Mouse (Mus musculus) gastrocnemius, postnatal 14 days (tissue): ENCODE results near the gene Letm1. TPM values are rescaled to one million over a fixed set of nuclear protein-coding genes. Genes with fewer than 3 reads are reported as not detected.
A peak's percentile ranks its signal among the peaks of the same experiment; 100 is the strongest.

Experiments
- DNase-seq: peaks from one replicate; pipeline ENCODE4 v3.0.0; 2021; ENCODE audit warnings: mixed read lengths
- intact Hi-C: fragments of 180-260 bp; cut with DNase I; formaldehyde crosslinking; loops from one replicate; pipeline ENCODE4 v1.15.1; 2025; ENCODE audit warnings: low total_unique reads
- total RNA-seq, 2 experiments: library from RNA; stranded (reverse); gene quantifications; 2 replicates each; pipeline ENCODE4 v1.2.3; 2021

Letm1 gene
- total RNA-seq, 2 experiments from 2014 or later = 79.0 to 88.6 TPM

DNA sequence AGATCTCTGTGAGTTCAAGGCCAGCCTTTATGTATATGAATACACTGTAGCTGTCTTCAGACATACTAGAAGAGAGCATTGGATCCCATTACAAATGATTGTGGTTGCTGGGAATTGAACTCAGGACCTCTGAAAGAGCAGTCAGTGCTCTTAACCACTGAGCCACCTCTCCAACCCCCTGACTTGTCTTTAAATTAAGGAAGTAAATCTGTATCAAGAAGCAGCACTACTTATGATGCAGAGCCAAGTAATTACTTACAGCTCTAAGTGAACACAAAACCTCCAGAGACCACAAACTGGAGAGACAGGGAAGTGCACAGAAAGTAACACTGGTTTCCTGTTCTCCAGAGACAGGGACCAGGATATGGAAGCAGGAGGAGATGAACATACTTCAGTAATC lies 5.4 kb downstream of the Letm1 start:
- intact Hi-C loops = no loop called here
- DNase-seq = no peak

DNA sequence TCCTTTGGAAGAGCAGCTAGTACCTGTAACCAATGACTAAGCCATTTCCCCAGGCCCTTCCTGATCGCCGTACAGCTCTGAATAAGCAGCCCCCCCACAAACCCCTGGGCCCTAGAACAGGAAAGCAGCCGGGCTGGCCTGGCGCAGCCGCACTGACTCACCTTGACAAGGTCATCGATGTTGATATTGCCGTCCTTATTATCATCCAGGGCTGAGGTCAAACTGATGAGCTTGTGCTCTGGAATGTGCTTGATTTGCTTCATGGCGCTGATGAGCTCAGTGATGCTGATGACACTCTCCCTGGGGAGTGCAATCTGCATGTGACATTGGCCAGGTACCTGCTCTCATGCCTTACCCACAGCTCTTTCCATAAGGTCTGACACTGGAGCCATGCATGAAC lies 39.1 kb downstream of the Letm1 start:
- DNase-seq = no peak
- intact Hi-C loops = no loop called here

DNA sequence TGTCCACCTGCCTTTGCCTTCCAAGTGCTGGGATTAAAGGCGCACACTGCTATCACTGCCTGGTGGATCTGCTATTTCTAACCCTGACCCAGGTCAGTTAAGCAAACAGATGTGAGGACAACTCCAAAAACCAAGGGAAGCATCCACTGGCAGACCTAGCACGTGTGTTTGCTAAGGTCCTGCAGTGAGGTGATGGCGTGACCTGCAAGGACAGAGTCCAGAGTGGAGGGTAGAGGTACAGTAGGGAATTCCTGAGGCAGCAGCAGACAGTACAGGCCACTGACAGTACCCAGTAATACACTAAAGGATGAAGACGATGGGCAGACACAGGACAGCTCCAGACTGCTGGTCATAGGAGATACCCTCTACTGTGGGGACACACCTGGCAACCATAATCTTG lies 42.1 kb downstream of the Letm1 start:
- intact Hi-C loops = no loop called here
- DNase-seq = no peak

DNA sequence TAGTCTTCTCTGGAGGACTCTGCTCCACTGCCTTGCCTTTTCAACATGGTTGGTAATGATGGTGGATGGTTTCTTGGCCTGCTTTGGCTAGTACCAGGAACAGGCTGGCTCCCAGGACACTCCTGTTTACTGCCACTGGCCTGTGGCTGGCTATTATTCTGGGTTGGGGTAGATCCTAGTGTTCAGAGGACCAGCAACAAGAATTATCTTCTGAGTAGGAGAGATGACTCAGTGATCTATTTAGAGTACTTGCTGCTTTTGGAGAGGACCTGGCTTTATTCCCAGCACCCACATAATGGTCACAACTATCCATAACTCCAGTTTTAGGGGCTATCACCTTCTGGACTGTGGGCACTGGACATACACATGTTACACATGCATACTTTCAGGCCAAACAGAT lies 44.3 kb downstream of the Letm1 start:
- no peak for DNase-seq
- intact Hi-C loops = loop anchor here (2.0 kb wide), 1 partner anchor 64 kb away; no protein-coding TSS in a partner anchor

GRCm38 (mm10) chr5:33737903-33738321 lies 44.7 kb downstream of the Letm1 start:
- intact Hi-C loops = loop anchor here (2.0 kb wide), 1 partner anchor 63 kb away; no protein-coding TSS in a partner anchor
- DNase-seq = peak; percentile 68

GRCm38 (mm10) chr5:33736230-33736629 lies 46.4 kb downstream of the Letm1 start:
- intact Hi-C loops = no loop called here
- DNase-seq = no peak

DNA sequence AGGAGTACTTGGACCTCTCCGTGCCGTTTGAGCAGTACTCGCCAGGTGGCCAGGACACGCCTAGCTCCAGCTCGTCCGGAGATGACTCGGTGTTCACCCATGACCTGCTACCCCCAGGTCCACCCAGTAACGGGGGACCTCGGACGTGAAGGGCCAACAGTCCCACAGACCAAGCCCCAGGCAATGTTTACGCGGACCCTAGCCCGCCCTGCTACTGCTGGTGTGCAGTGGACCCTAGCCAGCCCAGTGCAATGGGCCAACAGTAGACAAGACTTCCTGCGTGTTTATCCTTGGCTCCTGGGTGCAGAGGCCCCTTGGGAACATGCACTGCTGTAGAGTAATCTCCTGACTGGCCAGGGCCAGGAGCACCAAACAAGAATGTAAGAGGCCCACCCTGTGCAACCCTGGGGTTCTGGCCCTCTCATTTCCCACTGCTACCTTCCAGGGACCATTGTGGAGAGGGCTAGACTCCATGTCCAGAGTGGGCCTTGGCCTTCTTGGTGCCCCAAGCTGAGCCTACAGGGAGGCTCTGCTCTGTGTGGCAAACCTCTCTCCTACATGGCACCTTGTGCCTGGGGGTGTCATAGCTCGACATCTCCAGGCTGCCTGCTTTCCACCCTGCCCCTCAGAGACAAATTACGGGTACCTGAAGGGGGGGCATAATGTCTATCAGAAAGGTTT lies 47.1 kb downstream of the Letm1 start:
- no peak for DNase-seq
- intact Hi-C loops = no loop called here

DNA sequence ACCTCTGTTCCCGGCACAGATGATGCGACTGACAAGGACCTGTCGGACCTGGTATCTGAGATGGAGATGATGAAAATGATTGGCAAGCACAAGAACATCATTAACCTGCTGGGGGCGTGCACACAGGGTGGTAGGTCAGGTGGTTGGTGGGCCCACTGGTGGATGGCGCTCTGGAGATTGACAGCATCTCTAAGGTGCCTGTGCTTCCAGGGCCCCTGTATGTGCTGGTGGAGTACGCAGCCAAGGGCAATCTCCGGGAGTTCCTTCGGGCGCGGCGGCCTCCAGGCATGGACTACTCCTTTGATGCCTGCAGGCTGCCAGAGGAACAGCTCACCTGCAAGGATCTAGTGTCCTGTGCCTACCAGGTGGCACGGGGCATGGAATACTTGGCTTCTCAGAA lies 48.8 kb downstream of the Letm1 start:
- DNase-seq = no peak
- intact Hi-C loops = no loop called here

DNA sequence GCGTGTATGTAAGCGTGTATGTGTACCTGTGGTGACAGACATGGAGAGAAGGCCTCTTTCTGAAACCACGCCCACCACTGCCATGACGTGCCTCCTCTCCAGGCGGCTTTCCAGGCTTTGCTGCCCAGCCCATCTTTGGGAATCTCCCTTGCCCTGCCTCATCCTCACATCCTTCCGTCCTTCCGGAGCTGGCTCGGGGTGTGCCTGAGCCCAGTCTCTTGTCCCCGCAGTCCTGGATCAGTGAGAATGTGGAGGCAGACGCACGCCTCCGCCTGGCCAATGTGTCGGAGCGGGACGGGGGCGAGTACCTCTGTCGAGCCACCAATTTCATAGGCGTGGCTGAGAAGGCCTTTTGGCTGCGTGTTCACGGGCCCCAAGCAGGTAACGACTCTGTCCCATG lies 51.6 kb downstream of the Letm1 start:
- no peak for DNase-seq
- intact Hi-C loops = no loop called here

DNA sequence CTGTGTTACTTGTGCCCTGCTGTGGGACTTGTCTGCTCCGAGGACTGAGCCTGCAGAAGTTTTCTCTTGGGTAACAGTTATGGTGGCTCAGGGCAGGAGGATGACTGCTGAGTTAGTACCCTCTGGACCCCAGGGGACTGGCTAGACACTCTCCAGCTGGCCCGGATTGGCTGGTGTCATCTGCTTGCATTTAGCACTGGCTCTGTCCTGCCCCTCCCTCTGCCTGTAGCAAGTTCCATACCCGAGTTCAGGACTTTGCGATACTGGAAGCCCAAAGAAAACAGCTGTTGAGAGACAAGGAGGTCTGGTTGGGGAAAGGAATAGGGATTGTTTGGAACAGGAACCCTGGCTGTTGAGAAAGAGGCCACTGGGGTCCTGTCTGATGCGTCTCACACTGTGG lies 52.1 kb downstream of the Letm1 start:
- intact Hi-C loops = no loop called here
- DNase-seq = no peak

GRCm38 (mm10) chr5:33728841-33729240 lies 53.8 kb downstream of the Letm1 start:
- intact Hi-C loops = loop anchor here (5.0 kb wide), 1 partner anchor 42 kb away; no protein-coding TSS in a partner anchor
- no peak for DNase-seq

DNA sequence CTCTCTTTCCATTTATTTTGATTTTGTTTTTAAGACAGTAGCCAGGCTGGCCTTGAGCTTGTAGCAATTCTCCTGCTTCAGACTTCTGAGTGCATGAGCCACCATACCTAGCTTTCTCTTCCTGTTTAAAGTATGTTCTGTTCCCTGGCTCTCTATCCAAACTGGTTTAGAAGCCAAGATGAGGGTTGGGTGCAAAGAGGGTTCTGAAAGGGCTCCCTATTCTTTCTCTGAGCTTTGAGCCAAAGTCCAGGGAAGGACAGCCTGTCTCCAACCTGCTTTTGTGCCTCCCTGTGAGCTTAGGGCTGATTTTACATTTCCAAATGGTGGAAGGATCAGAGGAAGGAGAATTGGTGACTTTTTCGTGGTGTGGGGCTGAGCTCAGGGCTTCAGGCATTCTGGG lies 55.7 kb downstream of the Letm1 start:
- intact Hi-C loops = loop anchor here (5.0 kb wide), 1 partner anchor 40 kb away; no protein-coding TSS in a partner anchor
- no peak for DNase-seq

DNA sequence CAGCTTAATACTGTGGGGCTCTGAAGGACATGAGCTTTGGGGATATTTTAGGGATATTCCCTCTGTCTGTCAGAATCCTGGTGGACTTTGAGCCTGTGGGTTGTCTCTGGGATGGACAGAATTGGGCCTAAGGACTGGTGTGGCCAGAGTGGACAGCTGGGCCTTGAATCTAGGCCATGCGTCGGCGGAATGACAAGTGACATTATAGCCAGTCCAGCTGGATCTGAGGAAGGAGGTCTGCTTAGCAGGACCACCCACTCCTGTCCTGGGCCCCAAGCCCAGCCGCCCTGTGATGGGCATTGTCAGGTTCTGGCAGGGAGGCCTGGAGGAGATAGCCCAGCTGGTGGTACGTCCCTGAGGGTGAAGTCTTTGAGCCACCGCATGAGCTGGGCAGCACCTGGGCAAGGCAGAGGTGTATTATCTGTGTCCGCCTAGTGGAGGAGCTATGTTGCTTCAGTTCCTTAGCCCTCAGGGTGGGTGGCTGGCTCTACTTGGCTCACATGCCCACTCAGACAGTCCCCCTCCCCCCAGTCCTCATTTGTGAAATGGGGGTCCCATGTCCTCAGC lies 56.5 kb downstream of the Letm1 start:
- intact Hi-C loops = loop anchor here (5.0 kb wide), 1 partner anchor 39 kb away; no protein-coding TSS in a partner anchor
- DNase-seq = no peak

DNA sequence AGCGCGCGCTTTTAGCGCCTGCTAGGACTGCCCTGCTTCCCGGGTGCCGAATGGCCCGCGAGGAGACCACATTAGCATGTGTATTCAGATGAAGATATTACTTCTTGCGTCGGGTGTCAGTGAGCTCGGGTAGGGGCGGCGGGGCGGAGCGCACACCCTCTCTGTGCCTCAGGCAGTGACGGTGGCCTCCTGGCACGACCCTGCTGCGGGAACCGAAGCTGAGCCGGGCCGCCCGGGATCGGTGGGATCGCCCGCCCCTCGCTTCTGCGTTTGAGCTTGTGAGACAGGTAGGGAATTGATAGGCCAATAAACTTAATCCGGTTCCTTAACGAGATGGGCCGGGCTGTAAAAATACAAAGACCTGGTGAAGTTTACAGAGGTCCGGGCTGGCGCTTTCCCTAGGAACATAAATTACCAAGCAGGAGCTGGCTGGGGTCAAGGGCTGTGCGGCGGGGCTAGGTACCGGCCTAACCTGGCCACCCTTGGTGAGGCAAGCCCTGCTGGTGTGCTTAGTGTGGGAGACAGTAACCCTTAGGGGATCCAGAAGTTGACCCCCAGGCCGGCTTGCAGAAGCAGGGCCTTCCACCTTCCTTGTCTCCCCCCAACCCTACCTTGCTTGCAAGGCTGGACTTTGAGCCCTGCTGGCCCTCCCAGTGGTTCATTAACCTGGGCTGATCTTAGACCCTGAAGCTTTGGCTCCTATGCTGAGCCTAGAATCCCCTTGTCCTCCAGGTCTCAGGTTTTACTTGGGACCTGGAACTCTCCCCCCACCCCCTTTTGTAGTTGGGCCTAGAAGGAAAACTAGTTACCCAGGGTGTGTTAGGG lies 58.8 kb downstream of the Letm1 start:
- intact Hi-C loops = no loop called here
- no peak for DNase-seq

DNA sequence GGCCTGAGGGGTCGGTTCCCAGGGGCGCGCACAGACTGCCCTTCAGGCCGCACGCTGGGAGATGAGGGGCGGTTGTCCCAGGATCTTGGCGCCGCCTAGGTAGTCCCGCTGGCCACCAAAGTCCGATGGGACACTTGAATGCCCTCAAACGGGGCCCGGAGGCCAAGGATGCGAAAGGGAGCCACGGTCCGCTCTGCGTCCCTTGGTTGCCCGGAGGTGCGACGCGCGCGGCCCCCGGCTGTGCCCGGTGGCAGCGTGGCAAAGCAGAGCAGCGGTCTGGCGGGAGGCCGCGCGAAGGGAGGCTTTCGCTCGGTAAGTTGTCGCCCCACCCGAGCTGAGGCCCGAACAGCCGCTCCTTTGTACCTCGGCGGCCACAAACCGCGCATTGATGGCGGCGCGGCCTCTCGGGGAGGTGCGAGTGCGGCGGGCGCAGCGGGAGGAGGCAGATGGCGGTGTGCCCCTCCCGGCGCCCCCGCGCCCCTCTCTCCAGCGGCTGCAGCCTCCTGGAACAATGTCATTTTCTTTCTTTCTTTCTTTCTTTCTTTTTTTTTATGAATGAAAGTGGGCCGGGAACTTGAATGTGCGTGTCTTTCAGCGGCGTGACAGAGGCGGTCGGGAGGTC lies 59.5 kb downstream of the Letm1 start:
- no peak for DNase-seq
- intact Hi-C loops = no loop called here

- intact Hi-C loops = no loop called here
These were observed 60.2 kb downstream of the Letm1 start for GRCm38 (mm10) chr5:33722266-33723018.

GRCm38 (mm10) chr5:33721541-33722265 lies 60.9 kb downstream of the Letm1 start, which contains the start of gene Fgfr3:
Gene Fgfr3 (plus strand): TSS chr5:33721674.
- peak; percentile 63 for DNase-seq
- intact Hi-C loops = no loop called here

More at GRCm38 (mm10) chr5:33722266-33723018, 60.2 kb downstream of the Letm1 start:
- no peak for DNase-seq

- intact Hi-C loops = no loop called here
- DNase-seq = no peak
These were observed 61.6 kb downstream of the Letm1 start for GRCm38 (mm10) chr5:33720852-33721490.
